Mouse (Mus musculus) leukemia stem cell, adult 10-12 weeks (primary cell): ENCODE data around the gene Olfr295. TPM values are rescaled to one million over a fixed set of nuclear protein-coding genes. Genes with fewer than 3 reads are reported as not detected.

Source experiments
- polyA plus RNA-seq: library from polyadenylated mRNA; stranded (reverse); fragments of >175 nt; gene quantifications from 2 replicates; pipeline ENCODE4 v1.2.3, GENCODE M21; 2012; ENCODE audit warnings: low replicate concordance

The Olfr295 gene
- polyA plus RNA-seq = not detected in 2 replicates

GRCm38 (mm10) chr7:86583562-86583961, at the start of gene Olfr295:
TSS of gene Olfr295 (plus strand) at chr7:86583862.

GRCm38 (mm10) chr7:86616543-86616942, 32.9 kb downstream of the Olfr295 start, which contains the start of gene Olfr294:
TSS of gene Olfr294 (minus strand) at chr7:86616643.

Other genes starting within 250 kb of the Olfr295 start
- not detected in 2 replicates for gene Olfr307, start 246.3 kb upstream of the Olfr295 start, polyA plus RNA-seq
- not detected in 2 replicates for gene Olfr305, start 216.9 kb upstream of the Olfr295 start, polyA plus RNA-seq
- gene Olfr304, start 197.2 kb upstream of the Olfr295 start, polyA plus RNA-seq = not detected in 2 replicates
- gene Olfr303, start 186.1 kb upstream of the Olfr295 start, polyA plus RNA-seq = not detected in 2 replicates
- gene Olfr301, start 180.0 kb upstream of the Olfr295 start, polyA plus RNA-seq = not detected in 2 replicates
- gene Olfr299, start 123.9 kb upstream of the Olfr295 start, polyA plus RNA-seq = not detected in 2 replicates
- gene Olfr298, start 91.4 kb upstream of the Olfr295 start, polyA plus RNA-seq = not detected in 2 replicates
- not detected in 2 replicates for gene Olfr297, start 63.9 kb upstream of the Olfr295 start, polyA plus RNA-seq
- not detected in 2 replicates for gene Olfr294, start 32.8 kb downstream of the Olfr295 start, polyA plus RNA-seq
- not detected in 2 replicates for gene Olfr293, start 65.2 kb downstream of the Olfr295 start, polyA plus RNA-seq
- gene Olfr292, start 104.5 kb downstream of the Olfr295 start, polyA plus RNA-seq = not detected in 2 replicates
- gene Folh1, start 192.1 kb downstream of the Olfr295 start, polyA plus RNA-seq = not detected in 2 replicates
- gene Vmn2r77, start 211.2 kb downstream of the Olfr295 start, polyA plus RNA-seq = not detected in 2 replicates